ENCODE assay signal across 15 mouse cellular contexts in genomic region chr9:108759121-108759520, GRCm38 (mm10).
"Had no signal": no experiment of that assay in that cellular context is flagged by ENCODE, and none has a peak within 500 bp of the region (broad histone marks: within the 10 kb centered on the region; RNA-seq: fewer than 3 reads in every experiment).

No protein-coding gene starts in this region.

- DNase-seq: gastrocnemius, postnatal 10 days; gastrocnemius, postnatal 25 days; layer of hippocampus, adult 9-11 months; layer of hippocampus, postnatal 36 days had no signal

- H3K27ac ChIP-seq: gastrocnemius, adult 2 months; heart, embryonic 10.5 days; hindbrain, embryonic 10.5 days; hindbrain, embryonic 12.5 days; hindbrain, embryonic 14.5 days; intestine, embryonic 15.5 days; layer of hippocampus, adult 2 months; limb, embryonic 13.5 days; limb, embryonic 15.5 days; liver, embryonic 12.5 days had no signal

- H3K4me3 ChIP-seq: gastrocnemius, adult 2 months; heart, embryonic 10.5 days; heart, embryonic 12.5 days; hindbrain, embryonic 10.5 days; hindbrain, embryonic 12.5 days; intestine, embryonic 15.5 days; layer of hippocampus, adult 2 months; limb, embryonic 13.5 days; limb, embryonic 15.5 days; liver, embryonic 12.5 days had no signal

- H3K4me1 ChIP-seq: heart, embryonic 10.5 days; heart, embryonic 12.5 days; hindbrain, embryonic 10.5 days; hindbrain, embryonic 12.5 days; intestine, embryonic 15.5 days; limb, embryonic 13.5 days; limb, embryonic 15.5 days; liver, embryonic 12.5 days had no signal

- H3K27me3 ChIP-seq: heart, embryonic 12.5 days; hindbrain, embryonic 12.5 days; intestine, embryonic 15.5 days; limb, embryonic 13.5 days; limb, embryonic 15.5 days had no signal

- H3K9ac ChIP-seq: heart, embryonic 12.5 days; hindbrain, embryonic 12.5 days; hindbrain, embryonic 14.5 days; intestine, embryonic 15.5 days; limb, embryonic 13.5 days; limb, embryonic 15.5 days; liver, embryonic 12.5 days had no signal

- H3K36me3 ChIP-seq: heart, embryonic 10.5 days; heart, embryonic 12.5 days; hindbrain, embryonic 10.5 days; hindbrain, embryonic 12.5 days; intestine, embryonic 15.5 days; limb, embryonic 13.5 days; limb, embryonic 15.5 days; liver, embryonic 12.5 days had no signal

- H3K9me3 ChIP-seq: heart, embryonic 10.5 days; heart, embryonic 12.5 days; hindbrain, embryonic 12.5 days; intestine, embryonic 15.5 days; limb, embryonic 15.5 days; liver, embryonic 12.5 days had no signal
